Mouse (Mus musculus): Measurements from ENCODE around the gene Tmem252.
"Not testable (repeated sequence)": the region's sequence is repeated elsewhere in the genome, so short reads cannot be mapped to it uniquely, and the experiment has no call there.

Gene Tmem252

GRCm38 (mm10) chr19:24677242-24677984 is 3.6 kb downstream of the Tmem252 start:
- DNase-seq (ENCODE audit: low read depth, low spot score) = no peak

GRCm38 (mm10) chr19:24683016-24683720 is 9.4 kb downstream of the Tmem252 start:
- DNase-seq (ENCODE audit: low read depth, low spot score) = no peak

GRCm38 (mm10) chr19:24686411-24686810 is 12.6 kb downstream of the Tmem252 start:
- DNase-seq (ENCODE audit: low read depth, low spot score) = no peak

- DNase-seq (ENCODE audit: low read depth, low spot score) = no peak
Observed at GRCm38 (mm10) chr19:24688327-24688726, 14.5 kb downstream of the Tmem252 start.

GRCm38 (mm10) chr19:24689531-24689930 is 15.7 kb downstream of the Tmem252 start:
- DNase-seq (ENCODE audit: low read depth, low spot score) = no peak

GRCm38 (mm10) chr19:24692691-24693090 is 18.9 kb downstream of the Tmem252 start:
- no peak for DNase-seq (ENCODE audit: low read depth, low spot score)

- DNase-seq (ENCODE audit: low read depth, low spot score) = no peak
Observed at GRCm38 (mm10) chr19:24697946-24698345, 24.1 kb downstream of the Tmem252 start.

GRCm38 (mm10) chr19:24698651-24699050 is 24.8 kb downstream of the Tmem252 start:
- no peak for DNase-seq (ENCODE audit: low read depth, low spot score)

GRCm38 (mm10) chr19:24699196-24699595 is 25.4 kb downstream of the Tmem252 start:
- DNase-seq (ENCODE audit: low read depth, low spot score) = no peak

GRCm38 (mm10) chr19:24699910-24700309 is 26.1 kb downstream of the Tmem252 start:
- DNase-seq (ENCODE audit: low read depth, low spot score) = no peak

- DNase-seq (ENCODE audit: low read depth, low spot score) = no peak
Observed at GRCm38 (mm10) chr19:24700664-24701063, 26.9 kb downstream of the Tmem252 start.

- DNase-seq (ENCODE audit: low read depth, low spot score) = no peak
Observed at GRCm38 (mm10) chr19:24701716-24702115, 27.9 kb downstream of the Tmem252 start.

- DNase-seq (ENCODE audit: low read depth, low spot score) = not testable (repeated sequence)
Observed at GRCm38 (mm10) chr19:24703168-24703567, 29.4 kb downstream of the Tmem252 start.

- no peak for DNase-seq (ENCODE audit: low read depth, low spot score)
Observed at GRCm38 (mm10) chr19:24703680-24704079, 29.9 kb downstream of the Tmem252 start.

- DNase-seq (ENCODE audit: low read depth, low spot score) = no peak
Observed at GRCm38 (mm10) chr19:24704326-24704725, 30.5 kb downstream of the Tmem252 start.

GRCm38 (mm10) chr19:24705395-24705794 is 31.6 kb downstream of the Tmem252 start:
- DNase-seq (ENCODE audit: low read depth, low spot score) = no peak

- DNase-seq (ENCODE audit: low read depth, low spot score) = no peak
Observed at GRCm38 (mm10) chr19:24707071-24707906, 33.5 kb downstream of the Tmem252 start.

- DNase-seq (ENCODE audit: low read depth, low spot score) = no peak
Observed at GRCm38 (mm10) chr19:24708032-24708431, 34.2 kb downstream of the Tmem252 start.

GRCm38 (mm10) chr19:24716303-24717097 is 42.7 kb downstream of the Tmem252 start:
- no peak for DNase-seq (ENCODE audit: low read depth, low spot score)

GRCm38 (mm10) chr19:24718021-24718420 is 44.2 kb downstream of the Tmem252 start:
- DNase-seq (ENCODE audit: low read depth, low spot score) = no peak

- no peak for DNase-seq (ENCODE audit: low read depth, low spot score)
Observed at GRCm38 (mm10) chr19:24719504-24719903, 45.7 kb downstream of the Tmem252 start.
